Mouse (Mus musculus): ENCODE results near the gene Ccdc148. TPM values are rescaled to one million over a fixed set of nuclear protein-coding genes. Genes with fewer than 3 reads are reported as not detected.

The Ccdc148 gene
- 0.14 TPM in 1 of 2 replicates, not detected in the other for polyA plus RNA-seq (2012; rRNA removed)

GRCm38 (mm10) chr2:59160605-59160963 lies at the start of gene Ccdc148, which contains the start of gene Pkp4:
Gene Ccdc148 (minus strand): TSS chr2:59160683.
Gene Pkp4 (plus strand): TSS chr2:59160850.
- no peaks in the 10 kb centered on the region for H3K36me3 ChIP-seq (ENCODE audit: control insufficient read depth, insufficient read depth, low read length)
- no peaks in the 10 kb centered on the region for H3K27me3 ChIP-seq (ENCODE audit: control insufficient read depth, insufficient read depth, low read length)
- WGBS, result 0% methylated on average over 23 of the region's 37 CpGs
- peaks cover 7% of the 10 kb centered on the region for H3K4me1 ChIP-seq (ENCODE audit: control insufficient read depth, insufficient read depth, insufficient read length, low read length)
- peak within 1 kb of the TSS; percentile 94 for H3K4me3 ChIP-seq (ENCODE audit: low read depth, low read length)
- peak; percentile 50; the same call in 1 of the 2 replicates for TF ChIP-seq POLR2A (IDR thresholded peaks at IDR 0.05; ENCODE audit: low read depth, low read length)
- TF ChIP-seq CTCF (IDR thresholded peaks at IDR 0.05; ENCODE audit: extremely low read depth, insufficient read length, insufficient replicate concordance, low read depth, low read length), result no peak
- peak within 1 kb of the TSS; percentile 82 for H3K27ac ChIP-seq (ENCODE audit: insufficient read depth, low read depth, low read length)

- TF ChIP-seq CTCF (IDR thresholded peaks at IDR 0.05; ENCODE audit: extremely low read depth, insufficient read length, insufficient replicate concordance, low read depth, low read length), result no peak
- TF ChIP-seq POLR2A (IDR thresholded peaks at IDR 0.05; ENCODE audit: low read depth, low read length), result no peak
- Histone ChIP-seq H3K36me3 (ENCODE audit: control insufficient read depth, insufficient read depth, low read length) (no peaks in the 10 kb centered on the region), H3K27ac (ENCODE audit: insufficient read depth, low read depth, low read length) (no peak overlapping the region), H3K27me3 (ENCODE audit: control insufficient read depth, insufficient read depth, low read length) (no peaks in the 10 kb centered on the region), H3K4me1 (ENCODE audit: control insufficient read depth, insufficient read depth, insufficient read length, low read length) (peaks cover 22% of the 10 kb centered on the region), H3K4me3 (ENCODE audit: low read depth, low read length) (no peak overlapping the region)
- WGBS, result 50% methylated on average over 9 of the region's 9 CpGs
These were observed 47.8 kb upstream of the Ccdc148 start for GRCm38 (mm10) chr2:59208276-59208675.

- no peak overlapping the region for H3K4me3 ChIP-seq (ENCODE audit: low read depth, low read length)
- H3K36me3 ChIP-seq (ENCODE audit: control insufficient read depth, insufficient read depth, low read length), result no peaks in the 10 kb centered on the region
- TF ChIP-seq CTCF (IDR thresholded peaks at IDR 0.05; ENCODE audit: extremely low read depth, insufficient read length, insufficient replicate concordance, low read depth, low read length), result no peak
- no peak for TF ChIP-seq POLR2A (IDR thresholded peaks at IDR 0.05; ENCODE audit: low read depth, low read length)
- peaks cover 20% of the 10 kb centered on the region for H3K4me1 ChIP-seq (ENCODE audit: control insufficient read depth, insufficient read depth, insufficient read length, low read length)
- H3K27ac ChIP-seq (ENCODE audit: insufficient read depth, low read depth, low read length), result no peak overlapping the region
- WGBS, result 77% methylated on average over 5 of the region's 5 CpGs
- H3K27me3 ChIP-seq (ENCODE audit: control insufficient read depth, insufficient read depth, low read length), result no peaks in the 10 kb centered on the region
These were observed 47.2 kb upstream of the Ccdc148 start for GRCm38 (mm10) chr2:59207725-59208124.

GRCm38 (mm10) chr2:59207240-59207639 lies 46.8 kb upstream of the Ccdc148 start:
- WGBS, result 61% methylated on average over 4 of the region's 4 CpGs
- Histone ChIP-seq H3K27me3 (ENCODE audit: control insufficient read depth, insufficient read depth, low read length) (no peaks in the 10 kb centered on the region), H3K4me3 (ENCODE audit: low read depth, low read length) (no peak overlapping the region), H3K27ac (ENCODE audit: insufficient read depth, low read depth, low read length) (no peak overlapping the region), H3K4me1 (ENCODE audit: control insufficient read depth, insufficient read depth, insufficient read length, low read length) (peaks cover 16% of the 10 kb centered on the region), H3K36me3 (ENCODE audit: control insufficient read depth, insufficient read depth, low read length) (no peaks in the 10 kb centered on the region)
- TF ChIP-seq CTCF (IDR thresholded peaks at IDR 0.05; ENCODE audit: extremely low read depth, insufficient read length, insufficient replicate concordance, low read depth, low read length), result no peak

- no peak overlapping the region for H3K27ac ChIP-seq (ENCODE audit: insufficient read depth, low read depth, low read length)
- 76% methylated on average over 2 of the region's 2 CpGs for WGBS
- no peaks in the 10 kb centered on the region for H3K27me3 ChIP-seq (ENCODE audit: control insufficient read depth, insufficient read depth, low read length)
- no peaks in the 10 kb centered on the region for H3K36me3 ChIP-seq (ENCODE audit: control insufficient read depth, insufficient read depth, low read length)
- peaks cover 11% of the 10 kb centered on the region for H3K4me1 ChIP-seq (ENCODE audit: control insufficient read depth, insufficient read depth, insufficient read length, low read length)
- TF ChIP-seq POLR2A (IDR thresholded peaks at IDR 0.05; ENCODE audit: low read depth, low read length), result no peak
- no peak for TF ChIP-seq CTCF (IDR thresholded peaks at IDR 0.05; ENCODE audit: extremely low read depth, insufficient read length, insufficient replicate concordance, low read depth, low read length)
- no peak overlapping the region for H3K4me3 ChIP-seq (ENCODE audit: low read depth, low read length)
These were observed 45.7 kb upstream of the Ccdc148 start for GRCm38 (mm10) chr2:59206190-59206589.

- Histone ChIP-seq H3K4me3 (ENCODE audit: low read depth, low read length) (no peak overlapping the region), H3K27me3 (ENCODE audit: control insufficient read depth, insufficient read depth, low read length) (no peaks in the 10 kb centered on the region), H3K36me3 (ENCODE audit: control insufficient read depth, insufficient read depth, low read length) (no peaks in the 10 kb centered on the region), H3K27ac (ENCODE audit: insufficient read depth, low read depth, low read length) (no peak overlapping the region), H3K4me1 (ENCODE audit: control insufficient read depth, insufficient read depth, insufficient read length, low read length) (peaks cover 6% of the 10 kb centered on the region)
- no peak for TF ChIP-seq CTCF (IDR thresholded peaks at IDR 0.05; ENCODE audit: extremely low read depth, insufficient read length, insufficient replicate concordance, low read depth, low read length)
- no peak for TF ChIP-seq POLR2A (IDR thresholded peaks at IDR 0.05; ENCODE audit: low read depth, low read length)
- 95% methylated on average over 9 of the region's 9 CpGs for WGBS
These were observed 44.6 kb upstream of the Ccdc148 start for GRCm38 (mm10) chr2:59205092-59205491.

- WGBS, result 67% methylated on average over 3 of the region's 3 CpGs
- no peak overlapping the region for H3K27ac ChIP-seq (ENCODE audit: insufficient read depth, low read depth, low read length)
- no peaks in the 10 kb centered on the region for H3K36me3 ChIP-seq (ENCODE audit: control insufficient read depth, insufficient read depth, low read length)
- H3K27me3 ChIP-seq (ENCODE audit: control insufficient read depth, insufficient read depth, low read length), result no peaks in the 10 kb centered on the region
- no peak for TF ChIP-seq CTCF (IDR thresholded peaks at IDR 0.05; ENCODE audit: extremely low read depth, insufficient read length, insufficient replicate concordance, low read depth, low read length)
- TF ChIP-seq POLR2A (IDR thresholded peaks at IDR 0.05; ENCODE audit: low read depth, low read length), result no peak
- peaks cover 6% of the 10 kb centered on the region for H3K4me1 ChIP-seq (ENCODE audit: control insufficient read depth, insufficient read depth, insufficient read length, low read length)
- H3K4me3 ChIP-seq (ENCODE audit: low read depth, low read length), result no peak overlapping the region
These were observed 43.3 kb upstream of the Ccdc148 start for GRCm38 (mm10) chr2:59203627-59204425.

Measured in small intestine, adult 2 months (tissue).